Mouse (Mus musculus): ENCODE results near the gene Pabpc4. TPM values are rescaled to one million over a fixed set of nuclear protein-coding genes. Genes with fewer than 3 reads are reported as not detected.
A peak's percentile ranks its signal among the peaks of the same experiment; 100 is the strongest.
"Not testable (repeated sequence)": the region's sequence is repeated elsewhere in the genome, so short reads cannot be mapped to it uniquely, and the experiment has no call there.

Gene Pabpc4
- polyA plus RNA-seq, 1 experiment from 2014 or later, result 41.2 TPM

- H3K4me2 ChIP-seq, result no peak overlapping the region
- ATAC-seq (ENCODE audit: insufficient number of reproducible peaks, insufficient read depth, low FRiP score, low TSS enrichment, low read depth), result no peak
- no peak overlapping the region for H3K9ac ChIP-seq
- H3K9me3 ChIP-seq, result no peaks in the 10 kb centered on the region
- H3K4me3 ChIP-seq, result no peak overlapping the region
- H3K27ac ChIP-seq, result no peak overlapping the region
- H3K36me3 ChIP-seq, result no peaks in the 10 kb centered on the region
- 89% methylated on average over 5 of the region's 5 CpGs for WGBS
- peaks cover 8% of the 10 kb centered on the region; the same call in 1 of the 2 replicates for H3K4me1 ChIP-seq
- no peaks in the 10 kb centered on the region for H3K27me3 ChIP-seq
Measured at GRCm38 (mm10) chr4:123252214-123252613, 9.9 kb upstream of the Pabpc4 start.

- no peak for ATAC-seq (ENCODE audit: insufficient number of reproducible peaks, insufficient read depth, low FRiP score, low TSS enrichment, low read depth)
- H3K4me2 ChIP-seq, result no peak overlapping the region
- no peak overlapping the region for H3K9ac ChIP-seq
- H3K27ac ChIP-seq, result no peak overlapping the region
- no peak overlapping the region for H3K4me3 ChIP-seq
- H3K36me3 ChIP-seq, result no peaks in the 10 kb centered on the region
- 0 out of 2 replicates have a peak, but pooled peaks cover 5% of the 10 kb centered on the region for H3K4me1 ChIP-seq
- no peaks in the 10 kb centered on the region for H3K27me3 ChIP-seq
- H3K9me3 ChIP-seq, result no peaks in the 10 kb centered on the region
- 22% methylated on average over 5 of the region's 5 CpGs for WGBS
Measured at GRCm38 (mm10) chr4:123254617-123255016, 7.5 kb upstream of the Pabpc4 start.

GRCm38 (mm10) chr4:123260071-123260746 is 1.9 kb upstream of the Pabpc4 start:
- Histone ChIP-seq H3K9ac (no peak overlapping the region), H3K36me3 (no peaks in the 10 kb centered on the region), H3K4me3 (no peak overlapping the region), H3K27ac (no peak overlapping the region), H3K4me1 (0 out of 2 replicates have a peak, but pooled peaks cover 3% of the 10 kb centered on the region), H3K9me3 (no peaks in the 10 kb centered on the region), H3K27me3 (no peaks in the 10 kb centered on the region), H3K4me2 (no peak overlapping the region)
- WGBS, result 47% methylated on average over 8 of the region's 8 CpGs
- no peak for ATAC-seq (ENCODE audit: insufficient number of reproducible peaks, insufficient read depth, low FRiP score, low TSS enrichment, low read depth)

GRCm38 (mm10) chr4:123271063-123271462 is 8.9 kb downstream of the Pabpc4 start:
- Histone ChIP-seq H3K27ac (no peak overlapping the region), H3K4me3 (no peak overlapping the region), H3K9me3 (no peaks in the 10 kb centered on the region), H3K36me3 (no peaks in the 10 kb centered on the region), H3K9ac (no peak overlapping the region), H3K27me3 (no peaks in the 10 kb centered on the region), H3K4me2 (no peak overlapping the region), H3K4me1 (no peaks in the 10 kb centered on the region)
- no peak for ATAC-seq (ENCODE audit: insufficient number of reproducible peaks, insufficient read depth, low FRiP score, low TSS enrichment, low read depth)
- WGBS, result 83% methylated on average over 3 of the region's 3 CpGs

GRCm38 (mm10) chr4:123280117-123280516 is 18.0 kb downstream of the Pabpc4 start:
- Histone ChIP-seq H3K27ac (no peak overlapping the region), H3K27me3 (no peaks in the 10 kb centered on the region), H3K9me3 (no peaks in the 10 kb centered on the region), H3K4me1 (peaks cover 15% of the 10 kb centered on the region), H3K4me2 (no peak overlapping the region), H3K36me3 (peaks cover 2% of the 10 kb centered on the region; the same call in 1 of the 2 replicates), H3K4me3 (no peak overlapping the region), H3K9ac (no peak overlapping the region)
- 76% methylated on average over 3 of the region's 3 CpGs for WGBS
- no peak for ATAC-seq (ENCODE audit: insufficient number of reproducible peaks, insufficient read depth, low FRiP score, low TSS enrichment, low read depth)

GRCm38 (mm10) chr4:123282500-123282899 is 20.3 kb downstream of the Pabpc4 start:
- Histone ChIP-seq H3K27me3 (no peaks in the 10 kb centered on the region), H3K27ac (peak overlapping the region; percentile 62; the same call in 1 of the 2 replicates), H3K4me1 (peaks cover 27% of the 10 kb centered on the region), H3K4me2 (peak overlapping the region; percentile 90), H3K36me3 (peaks cover 23% of the 10 kb centered on the region), H3K9ac (peak overlapping the region; percentile 77), H3K9me3 (no peaks in the 10 kb centered on the region), H3K4me3 (peak overlapping the region; percentile 58)
- WGBS, result 2% methylated on average over 25 of the region's 25 CpGs
- peak; percentile 88 for ATAC-seq (ENCODE audit: insufficient number of reproducible peaks, insufficient read depth, low FRiP score, low TSS enrichment, low read depth)

- H3K9me3 ChIP-seq; H3K27me3 ChIP-seq; ATAC-seq (ENCODE audit: insufficient number of reproducible peaks, insufficient read depth, low FRiP score, low TSS enrichment, low read depth): not testable (repeated sequence)
- Histone ChIP-seq H3K4me2 (peak overlapping the region; percentile 90), H3K36me3 (peaks cover 28% of the 10 kb centered on the region), H3K4me1 (peaks cover 30% of the 10 kb centered on the region), H3K27ac (0 out of 2 replicates have a peak overlapping the region, but pooled peaks have one; percentile 33), H3K9ac (peak overlapping the region; percentile 77), H3K4me3 (peak overlapping the region; percentile 58)
- WGBS, result under 1% methylated on average over 44 of the region's 55 CpGs
Measured at GRCm38 (mm10) chr4:123282915-123283674, 20.9 kb downstream of the Pabpc4 start.

- H3K9ac ChIP-seq, result peak overlapping the region; percentile 77
- not testable (repeated sequence) for H3K27me3 ChIP-seq; H3K9me3 ChIP-seq; ATAC-seq (ENCODE audit: insufficient number of reproducible peaks, insufficient read depth, low FRiP score, low TSS enrichment, low read depth); H3K27ac ChIP-seq
- peak overlapping the region; percentile 58 for H3K4me3 ChIP-seq
- H3K4me2 ChIP-seq, result peak overlapping the region; percentile 90
- under 1% methylated on average over 15 of the region's 15 CpGs for WGBS
- H3K4me1 ChIP-seq, result peaks cover 30% of the 10 kb centered on the region
- peaks cover 34% of the 10 kb centered on the region for H3K36me3 ChIP-seq
Measured at GRCm38 (mm10) chr4:123283675-123284064, 21.5 kb downstream of the Pabpc4 start.

- Histone ChIP-seq H3K4me2 (peak overlapping the region; percentile 90), H3K36me3 (peaks cover 47% of the 10 kb centered on the region), H3K4me1 (peaks cover 30% of the 10 kb centered on the region), H3K27me3 (no peaks in the 10 kb centered on the region), H3K4me3 (peak overlapping the region; percentile 58), H3K9me3 (no peaks in the 10 kb centered on the region), H3K27ac (no peak overlapping the region), H3K9ac (peak overlapping the region; percentile 77)
- 72% methylated on average over 6 of the region's 6 CpGs for WGBS
- no peak for ATAC-seq (ENCODE audit: insufficient number of reproducible peaks, insufficient read depth, low FRiP score, low TSS enrichment, low read depth)
Measured at GRCm38 (mm10) chr4:123284731-123285624, 22.8 kb downstream of the Pabpc4 start.

GRCm38 (mm10) chr4:123286790-123287189 is 24.6 kb downstream of the Pabpc4 start:
- ATAC-seq (ENCODE audit: insufficient number of reproducible peaks, insufficient read depth, low FRiP score, low TSS enrichment, low read depth), result no peak
- H3K4me1 ChIP-seq, result peaks cover 30% of the 10 kb centered on the region
- H3K4me3 ChIP-seq, result no peak overlapping the region
- WGBS, result 90% methylated on average over 2 of the region's 2 CpGs
- no peaks in the 10 kb centered on the region for H3K27me3 ChIP-seq
- no peak overlapping the region for H3K4me2 ChIP-seq
- no peak overlapping the region for H3K27ac ChIP-seq
- H3K9me3 ChIP-seq, result no peaks in the 10 kb centered on the region
- peaks cover 62% of the 10 kb centered on the region for H3K36me3 ChIP-seq
- H3K9ac ChIP-seq, result no peak overlapping the region

GRCm38 (mm10) chr4:123289038-123289437 is 26.9 kb downstream of the Pabpc4 start:
- H3K9ac ChIP-seq, result no peak overlapping the region
- no peak overlapping the region for H3K4me3 ChIP-seq
- H3K4me1 ChIP-seq, result peaks cover 26% of the 10 kb centered on the region
- no peaks in the 10 kb centered on the region for H3K9me3 ChIP-seq
- no peaks in the 10 kb centered on the region for H3K27me3 ChIP-seq
- WGBS, result 79% methylated on average over 12 of the region's 12 CpGs
- no peak overlapping the region for H3K27ac ChIP-seq
- ATAC-seq (ENCODE audit: insufficient number of reproducible peaks, insufficient read depth, low FRiP score, low TSS enrichment, low read depth), result no peak
- H3K4me2 ChIP-seq, result no peak overlapping the region
- H3K36me3 ChIP-seq, result peaks cover 85% of the 10 kb centered on the region

All from embryonic facial prominence, embryonic 13.5 days (tissue).